In the genomic region with DNA sequence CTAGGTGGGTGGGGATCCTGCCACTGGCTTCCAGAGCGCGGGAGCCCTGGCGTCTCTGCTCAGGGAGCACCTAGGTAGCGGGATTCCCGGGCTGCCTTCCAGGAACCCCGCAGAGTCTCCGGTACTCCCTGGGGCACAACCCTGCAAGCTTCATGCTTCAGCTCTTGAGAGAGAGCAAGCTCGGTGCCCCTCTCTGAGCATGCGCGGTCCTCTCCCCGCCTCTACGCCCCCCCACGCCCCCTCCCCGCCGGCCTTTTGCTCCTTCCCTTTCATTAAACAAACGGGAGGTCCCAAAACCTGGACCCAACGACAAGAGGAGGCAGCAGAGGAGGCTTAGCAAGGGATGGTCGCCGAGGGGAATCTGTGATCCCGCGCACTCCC, we compare ENCODE assay signal across 9 mouse cellular contexts. TPM values are rescaled to one million over a fixed set of nuclear protein-coding genes. Genes with fewer than 3 reads are reported as not detected.
A peak's percentile ranks its signal among the peaks of the same experiment; 100 is the strongest.
DNase-seq lines count a peak whose midpoint lies in the region; ATAC-seq lines count a peak whose summit lies in the region.
"Had no signal": no experiment of that assay in that cellular context is flagged by ENCODE, and none has a peak within 500 bp of the region (broad histone marks: within the 10 kb centered on the region; RNA-seq: fewer than 3 reads in every experiment).

A gene (plus strand): TSS at position 253 of the 381 bp plus-strand sequence.

- no peaks in the 10 kb centered on the region for H3K9me3 ChIP-seq in heart, embryonic 15.5 days (replicated peaks)
- H3K9me3 ChIP-seq in stomach, embryonic 16.5 days (replicated peaks; ENCODE audit: control insufficient read depth, low read length), result no peaks in the 10 kb centered on the region

- 1% methylated on average over 21 of the region's 21 CpGs for WGBS in heart, embryonic 15.5 days
- WGBS in stomach, embryonic 16.5 days, result under 1% methylated on average over 20 of the region's 21 CpGs

- H3K4me3 ChIP-seq in heart, embryonic 15.5 days, result peak within 1 kb of the TSS; percentile 58
- H3K4me3 ChIP-seq in stomach, embryonic 16.5 days (replicated peaks; ENCODE audit: low read length), result peak within 1 kb of the TSS; percentile 55
- H3K4me3 ChIP-seq: myocyte had no signal

- H3K27me3 ChIP-seq in heart, embryonic 15.5 days, result peaks cover 16% of the 10 kb centered on the region; the same call in 1 of the 2 replicates
- H3K27me3 ChIP-seq in stomach, embryonic 16.5 days (ENCODE audit: control insufficient read depth, insufficient read depth, low read length), result peaks cover 9% of the 10 kb centered on the region; the same call in 1 of the 2 replicates

- peak within 1 kb of the TSS; percentile 60 for H3K9ac ChIP-seq in heart, embryonic 15.5 days
- peak within 1 kb of the TSS; percentile 72 for H3K9ac ChIP-seq in stomach, embryonic 16.5 days (ENCODE audit: low read length)

- peak within 1 kb of the TSS; percentile 16 for H3K27ac ChIP-seq in heart, embryonic 15.5 days
- no peak within 1 kb of the TSS for H3K27ac ChIP-seq in stomach, embryonic 16.5 days (ENCODE audit: low read length)

- peak within 1 kb of the TSS; percentile 80 for H3K4me2 ChIP-seq in heart, embryonic 15.5 days
- H3K4me2 ChIP-seq in stomach, embryonic 16.5 days (ENCODE audit: low read depth, low read length), result peak within 1 kb of the TSS; percentile 98

- peaks cover 18% of the 10 kb centered on the region for H3K4me1 ChIP-seq in heart, embryonic 15.5 days (replicated peaks)
- peaks cover 9% of the 10 kb centered on the region; the same call in 1 of the 2 replicates for H3K4me1 ChIP-seq in stomach, embryonic 16.5 days (ENCODE audit: control insufficient read depth, insufficient read depth, low read length)

- peak; percentile 9 for DNase-seq in kidney, adult 11 months
- no peak for DNase-seq in kidney, adult 18-20 months
- DNase-seq in cerebellum, postnatal 36 days, result peak; percentile 48 to 59
- DNase-seq in layer of hippocampus, adult 18-20 months (ENCODE audit: low spot score in 2 of 2), result peak; percentile 29 to 33
- DNase-seq in lung, postnatal 10 days, result peak; percentile 1

- ATAC-seq in heart, embryonic 15.5 days (replicated peaks; ENCODE audit: insufficient number of reproducible peaks, insufficient read depth, low FRiP score, low read depth), result peak; percentile 61
- ATAC-seq in stomach, embryonic 16.5 days (ENCODE audit: insufficient read depth, low FRiP score), result peak; percentile 85
- no peak for ATAC-seq in activated CD4-positive, CD25-positive, alpha-beta regulatory T cell, adult 4 months

- no peaks in the 10 kb centered on the region for H3K36me3 ChIP-seq in heart, embryonic 15.5 days
- no peaks in the 10 kb centered on the region for H3K36me3 ChIP-seq in stomach, embryonic 16.5 days (ENCODE audit: control insufficient read depth, insufficient read depth, low read length)

RNA-seq across cellular contexts. Expression of the gene that starts here (rescaled TPM):
- polyA plus RNA-seq in heart, embryonic 15.5 days (2015; fragmentation: Nextera tagmentation; extraction: Ambion mirVana), result 3.7 and 5.0 TPM in 2 replicates
- 1 to 10 TPM; 7.2 to 7.8 TPM for total RNA-seq in layer of hippocampus, adult 18-20 months (2021)
- 1.7 and 1.9 TPM in 2 replicates for polyA plus RNA-seq in stomach, embryonic 16.5 days (2015; fragmentation: Nextera tagmentation; extraction: Ambion mirVana)
- under 1 TPM in 1 of 2 experiments, not detected in 1; 0.22 TPM for polyA plus RNA-seq in activated CD4-positive, CD25-positive, alpha-beta regulatory T cell, adult 4 months (2017; shearing (Covaris generic))
- polyA plus RNA-seq: myocyte had no signal
